Mouse (Mus musculus): ENCODE measurements at regions not wholly inside any gene's neighbourhood (a gene's known extent, or its start where the extent isn't known, plus 50 kb on each side); places are given as distances from the start of the nearest gene placed in this dataset.
A peak's percentile ranks its signal among the peaks of the same experiment; 100 is the strongest.

DNA sequence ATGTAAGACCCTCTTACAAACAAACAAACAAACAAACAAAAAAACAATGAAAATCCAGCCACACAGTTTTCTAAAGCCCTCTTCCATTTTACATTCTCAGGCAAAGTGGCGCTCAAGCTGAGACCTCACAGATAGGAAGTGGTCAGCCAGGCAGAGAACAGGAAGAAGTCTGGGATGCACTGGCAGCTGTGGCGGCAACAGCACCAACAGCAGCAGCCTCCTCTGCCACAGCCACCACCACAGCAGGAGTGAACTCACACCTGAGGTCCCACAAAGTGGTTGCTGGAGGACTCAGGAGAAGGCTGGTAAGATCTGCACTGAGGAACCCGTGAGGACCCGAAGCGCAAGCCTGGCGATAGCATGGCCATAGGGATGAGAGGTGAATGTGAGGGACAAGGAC is 156.3 kb downstream of the Grm4 start:
- WGBS: 93% methylated on average over 6 of the region's 6 CpGs
- H3K36me3 ChIP-seq (ENCODE audit: control insufficient read depth, insufficient read depth, low read length): no peaks in the 10 kb centered on the region
- TF ChIP-seq CTCF (conservative IDR thresholded peaks at IDR 0.05; ENCODE audit: insufficient read depth, insufficient read length, low read depth, low read length) (no peak), POLR2A (IDR thresholded peaks at IDR 0.05; ENCODE audit: low read depth, low read length) (no peak)
- H3K27me3 ChIP-seq (replicated peaks; ENCODE audit: control insufficient read depth, insufficient read depth, low read length): no peaks in the 10 kb centered on the region
- no peak overlapping the region for H3K27ac ChIP-seq (ENCODE audit: insufficient read depth, low read depth, low read length)
- H3K4me1 ChIP-seq (ENCODE audit: control insufficient read depth, insufficient read depth, low read length): no peaks in the 10 kb centered on the region
- no peak for DNase-seq
- no peak overlapping the region for H3K4me3 ChIP-seq (ENCODE audit: insufficient read depth, low read depth, low read length)

DNA sequence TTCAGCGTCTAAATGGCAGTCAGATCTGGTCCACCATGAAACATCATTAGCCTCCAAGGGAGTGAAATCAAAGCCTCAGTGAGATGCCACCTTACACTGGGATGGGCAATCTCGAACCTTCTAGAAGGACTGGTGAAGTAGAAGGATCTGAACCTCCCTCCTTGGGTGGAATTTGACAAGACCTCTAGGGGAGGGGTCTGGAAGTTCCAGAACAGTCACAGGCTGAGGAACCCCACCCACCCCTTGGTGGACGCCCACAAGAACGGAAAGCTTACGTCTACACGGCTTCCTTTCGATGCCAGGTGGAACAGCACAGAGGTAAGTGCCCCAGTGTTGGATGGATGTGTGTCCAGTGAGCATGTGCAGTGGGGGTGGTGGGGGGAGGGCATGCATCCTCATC is 156.9 kb downstream of the Grm4 start:
- H3K27me3 ChIP-seq (replicated peaks; ENCODE audit: control insufficient read depth, insufficient read depth, low read length): no peaks in the 10 kb centered on the region
- no peaks in the 10 kb centered on the region for H3K36me3 ChIP-seq (ENCODE audit: control insufficient read depth, insufficient read depth, low read length)
- H3K4me3 ChIP-seq (ENCODE audit: insufficient read depth, low read depth, low read length): no peak overlapping the region
- no peaks in the 10 kb centered on the region for H3K4me1 ChIP-seq (ENCODE audit: control insufficient read depth, insufficient read depth, low read length)
- WGBS: 87% methylated on average over 7 of the region's 7 CpGs
- TF ChIP-seq POLR2A (IDR thresholded peaks at IDR 0.05; ENCODE audit: low read depth, low read length) (no peak), CTCF (conservative IDR thresholded peaks at IDR 0.05; ENCODE audit: insufficient read depth, insufficient read length, low read depth, low read length) (no peak)
- no peak overlapping the region for H3K27ac ChIP-seq (ENCODE audit: insufficient read depth, low read depth, low read length)
- no peak for DNase-seq

GRCm38 (mm10) chr17:27363911-27364310 is 157.3 kb downstream of the Grm4 start:
- no peak overlapping the region for H3K27ac ChIP-seq (ENCODE audit: insufficient read depth, low read depth, low read length)
- WGBS: 76% methylated on average over 6 of the region's 6 CpGs
- H3K27me3 ChIP-seq (replicated peaks; ENCODE audit: control insufficient read depth, insufficient read depth, low read length): no peaks in the 10 kb centered on the region
- TF ChIP-seq CTCF (conservative IDR thresholded peaks at IDR 0.05; ENCODE audit: insufficient read depth, insufficient read length, low read depth, low read length) (no peak), POLR2A (IDR thresholded peaks at IDR 0.05; ENCODE audit: low read depth, low read length) (no peak)
- no peaks in the 10 kb centered on the region for H3K4me1 ChIP-seq (ENCODE audit: control insufficient read depth, insufficient read depth, low read length)
- H3K36me3 ChIP-seq (ENCODE audit: control insufficient read depth, insufficient read depth, low read length): no peaks in the 10 kb centered on the region
- H3K4me3 ChIP-seq (ENCODE audit: insufficient read depth, low read depth, low read length): no peak overlapping the region
- DNase-seq: no peak

DNA sequence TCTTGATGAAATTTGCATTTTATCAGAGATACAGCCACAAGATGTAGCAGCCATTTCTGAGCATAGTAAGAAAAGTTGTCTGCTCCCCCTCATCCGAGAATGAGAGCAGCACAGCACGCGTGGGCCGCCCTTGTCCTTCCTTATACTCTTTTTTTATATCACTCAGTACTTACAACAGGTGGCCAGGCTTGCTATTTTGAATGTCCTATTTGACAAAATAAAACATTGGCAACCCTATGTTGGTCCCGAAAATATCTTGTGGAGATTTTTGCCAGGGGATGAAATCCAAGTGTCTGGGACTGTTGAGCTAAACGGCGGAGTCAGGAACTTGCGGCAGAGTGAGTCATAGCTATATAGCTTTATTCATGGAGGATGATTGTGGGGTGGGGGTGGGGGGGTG is 158.0 kb upstream of the Lemd2 start:
- WGBS: 88% methylated on average over 8 of the region's 8 CpGs
- TF ChIP-seq POLR2A (IDR thresholded peaks at IDR 0.05; ENCODE audit: low read depth, low read length) (no peak), CTCF (conservative IDR thresholded peaks at IDR 0.05; ENCODE audit: insufficient read depth, insufficient read length, low read depth, low read length) (no peak)
- no peaks in the 10 kb centered on the region for H3K36me3 ChIP-seq (ENCODE audit: control insufficient read depth, insufficient read depth, low read length)

GRCm38 (mm10) chr17:27361362-27361761 is 157.1 kb upstream of the Lemd2 start:
- DNase-seq: peak; percentile 46
- WGBS: 76% methylated on average over 2 of the region's 2 CpGs
- Histone ChIP-seq H3K36me3 (ENCODE audit: control insufficient read depth, insufficient read depth, low read length) (no peaks in the 10 kb centered on the region), H3K4me1 (ENCODE audit: control insufficient read depth, insufficient read depth, low read length) (no peaks in the 10 kb centered on the region), H3K27me3 (replicated peaks; ENCODE audit: control insufficient read depth, insufficient read depth, low read length) (no peaks in the 10 kb centered on the region), H3K27ac (ENCODE audit: insufficient read depth, low read depth, low read length) (no peak overlapping the region), H3K4me3 (ENCODE audit: insufficient read depth, low read depth, low read length) (no peak overlapping the region)
- no peak for TF ChIP-seq POLR2A (IDR thresholded peaks at IDR 0.05; ENCODE audit: low read depth, low read length)

More for the DNA sequence above, 158.0 kb upstream of the Lemd2 start:
- no peak for DNase-seq
- Histone ChIP-seq H3K27me3 (replicated peaks; ENCODE audit: control insufficient read depth, insufficient read depth, low read length) (no peaks in the 10 kb centered on the region), H3K4me1 (ENCODE audit: control insufficient read depth, insufficient read depth, low read length) (no peaks in the 10 kb centered on the region), H3K27ac (ENCODE audit: insufficient read depth, low read depth, low read length) (no peak overlapping the region), H3K4me3 (ENCODE audit: insufficient read depth, low read depth, low read length) (no peak overlapping the region)

DNA sequence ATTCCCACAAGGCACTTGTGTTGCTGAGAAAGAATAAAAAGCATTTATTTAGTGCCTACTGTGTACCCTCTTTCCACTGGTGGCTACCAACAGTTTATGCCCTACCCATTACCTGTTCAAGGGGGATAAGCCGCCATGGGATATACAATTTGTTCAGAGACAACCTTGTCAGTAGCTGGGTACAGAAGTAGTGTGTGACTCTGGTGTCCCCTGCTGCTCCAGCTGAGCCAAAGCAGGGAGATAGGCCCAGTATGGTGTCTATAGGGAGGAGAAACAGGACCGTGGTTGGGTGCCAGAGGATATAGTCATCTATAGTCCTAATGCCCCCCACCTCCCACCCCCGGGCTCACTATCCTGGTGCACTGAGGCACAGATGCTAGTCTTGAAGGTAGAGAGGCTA is 152.6 kb upstream of the Lemd2 start:
- Histone ChIP-seq H3K36me3 (ENCODE audit: control insufficient read depth, insufficient read depth, low read length) (no peaks in the 10 kb centered on the region), H3K4me1 (ENCODE audit: control insufficient read depth, insufficient read depth, low read length) (no peaks in the 10 kb centered on the region), H3K27ac (ENCODE audit: insufficient read depth, low read depth, low read length) (no peak overlapping the region), H3K27me3 (replicated peaks; ENCODE audit: control insufficient read depth, insufficient read depth, low read length) (no peaks in the 10 kb centered on the region), H3K4me3 (ENCODE audit: insufficient read depth, low read depth, low read length) (no peak overlapping the region)
- WGBS: 70% methylated on average over 3 of the region's 3 CpGs
- TF ChIP-seq CTCF (conservative IDR thresholded peaks at IDR 0.05; ENCODE audit: insufficient read depth, insufficient read length, low read depth, low read length): peak; percentile 57; the same call in 1 of the 2 replicates
- no peak for TF ChIP-seq POLR2A (IDR thresholded peaks at IDR 0.05; ENCODE audit: low read depth, low read length)
- DNase-seq: no peak

DNA sequence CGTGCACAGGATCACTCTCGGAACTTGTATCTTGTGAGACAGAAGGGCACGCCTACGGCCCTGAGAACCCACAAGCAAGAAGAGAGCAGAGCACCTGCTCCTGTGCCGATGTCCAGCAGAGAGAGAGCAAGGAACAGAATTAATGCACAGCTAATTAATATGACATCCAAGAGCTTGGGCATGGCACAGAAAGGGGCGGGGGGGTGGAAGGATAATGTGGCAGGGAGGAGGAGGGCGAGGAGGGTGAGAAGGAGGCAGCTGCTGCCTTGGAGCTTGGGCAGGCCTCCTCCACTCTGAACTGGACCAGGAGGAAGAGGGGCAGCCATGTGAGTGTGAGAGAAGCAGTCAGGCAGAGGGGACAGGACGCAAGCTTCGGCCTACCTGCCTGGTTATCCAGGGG is 151.4 kb upstream of the Lemd2 start:
- no peak for DNase-seq
- Histone ChIP-seq H3K4me1 (ENCODE audit: control insufficient read depth, insufficient read depth, low read length) (no peaks in the 10 kb centered on the region), H3K27ac (ENCODE audit: insufficient read depth, low read depth, low read length) (no peak overlapping the region), H3K4me3 (ENCODE audit: insufficient read depth, low read depth, low read length) (no peak overlapping the region), H3K36me3 (ENCODE audit: control insufficient read depth, insufficient read depth, low read length) (no peaks in the 10 kb centered on the region), H3K27me3 (replicated peaks; ENCODE audit: control insufficient read depth, insufficient read depth, low read length) (no peaks in the 10 kb centered on the region)
- 90% methylated on average over 9 of the region's 9 CpGs for WGBS
- no peak for TF ChIP-seq POLR2A (IDR thresholded peaks at IDR 0.05; ENCODE audit: low read depth, low read length)
- no peak for TF ChIP-seq CTCF (conservative IDR thresholded peaks at IDR 0.05; ENCODE audit: insufficient read depth, insufficient read length, low read depth, low read length)

GRCm38 (mm10) chr17:27355056-27355455 is 150.8 kb upstream of the Lemd2 start:
- Histone ChIP-seq H3K4me1 (ENCODE audit: control insufficient read depth, insufficient read depth, low read length) (no peaks in the 10 kb centered on the region), H3K27me3 (replicated peaks; ENCODE audit: control insufficient read depth, insufficient read depth, low read length) (no peaks in the 10 kb centered on the region), H3K36me3 (ENCODE audit: control insufficient read depth, insufficient read depth, low read length) (no peaks in the 10 kb centered on the region), H3K4me3 (ENCODE audit: insufficient read depth, low read depth, low read length) (no peak overlapping the region), H3K27ac (ENCODE audit: insufficient read depth, low read depth, low read length) (no peak overlapping the region)
- WGBS: 98% methylated on average over 4 of the region's 4 CpGs
- DNase-seq: no peak
- no peak for TF ChIP-seq POLR2A (IDR thresholded peaks at IDR 0.05; ENCODE audit: low read depth, low read length)
- no peak for TF ChIP-seq CTCF (conservative IDR thresholded peaks at IDR 0.05; ENCODE audit: insufficient read depth, insufficient read length, low read depth, low read length)

All from kidney, adult 2 months (tissue).